Mouse (Mus musculus) gastrocnemius, adult 8-10 months (tissue): ENCODE data around the gene Ppcs. TPM values are rescaled to one million over a fixed set of nuclear protein-coding genes. Genes with fewer than 3 reads are reported as not detected.
A peak's percentile ranks its signal among the peaks of the same experiment; 100 is the strongest.

Experiments used
- DNase-seq, 2 experiments: peaks; one replicate each; pipeline ENCODE4 v3.0.0; 2022; ENCODE audit warnings: low spot score in 2 of 2
- total RNA-seq, 4 experiments: library from RNA; stranded (reverse); gene quantifications; 2 replicates each; pipeline ENCODE4 v1.2.4; 2022

Gene Ppcs
- total RNA-seq = 1 to 10 TPM; 3.7 to 6.7 (median 4.8) TPM

DNA sequence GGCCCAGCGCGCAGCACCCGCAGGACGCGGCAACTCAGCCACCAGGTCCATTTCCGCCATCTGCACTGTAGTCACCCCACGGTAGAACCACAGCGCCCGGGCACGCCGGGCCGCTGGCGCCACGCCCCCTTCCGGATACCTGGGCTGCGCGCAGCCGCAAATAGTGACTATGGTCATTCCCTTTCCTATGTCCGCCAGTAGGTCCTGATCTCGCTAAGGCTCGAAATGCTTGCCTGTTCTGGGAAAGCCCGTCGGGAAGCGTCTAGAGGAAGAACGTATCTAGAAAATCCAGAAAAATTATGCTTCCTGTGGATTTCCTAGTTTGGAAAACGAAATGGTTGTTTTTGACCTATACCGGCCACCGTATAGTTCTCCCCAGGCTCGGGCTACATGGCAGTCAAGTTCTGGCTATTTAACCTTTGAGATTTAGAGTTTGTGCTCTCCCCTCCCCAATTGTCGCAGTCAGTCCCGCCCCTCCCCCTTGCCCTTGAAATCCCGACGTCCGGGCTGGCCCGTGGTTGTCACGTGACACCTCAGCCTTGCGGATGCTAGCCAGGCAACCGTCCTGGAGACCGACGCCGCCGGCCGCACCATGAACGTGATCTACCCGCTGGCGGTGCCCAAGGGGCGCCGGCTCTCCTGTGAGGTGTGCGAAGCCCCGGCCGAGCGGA lies at the start of gene Ppcs, which contains the start of gene Zmynd12:
Gene Ppcs, minus strand, starts transcription at position 127 of the 671 bp plus-strand sequence.
Gene Zmynd12, plus strand, starts transcription at position 521 of the 671 bp plus-strand sequence.
- peak; percentile 76 to 85 for DNase-seq

DNA sequence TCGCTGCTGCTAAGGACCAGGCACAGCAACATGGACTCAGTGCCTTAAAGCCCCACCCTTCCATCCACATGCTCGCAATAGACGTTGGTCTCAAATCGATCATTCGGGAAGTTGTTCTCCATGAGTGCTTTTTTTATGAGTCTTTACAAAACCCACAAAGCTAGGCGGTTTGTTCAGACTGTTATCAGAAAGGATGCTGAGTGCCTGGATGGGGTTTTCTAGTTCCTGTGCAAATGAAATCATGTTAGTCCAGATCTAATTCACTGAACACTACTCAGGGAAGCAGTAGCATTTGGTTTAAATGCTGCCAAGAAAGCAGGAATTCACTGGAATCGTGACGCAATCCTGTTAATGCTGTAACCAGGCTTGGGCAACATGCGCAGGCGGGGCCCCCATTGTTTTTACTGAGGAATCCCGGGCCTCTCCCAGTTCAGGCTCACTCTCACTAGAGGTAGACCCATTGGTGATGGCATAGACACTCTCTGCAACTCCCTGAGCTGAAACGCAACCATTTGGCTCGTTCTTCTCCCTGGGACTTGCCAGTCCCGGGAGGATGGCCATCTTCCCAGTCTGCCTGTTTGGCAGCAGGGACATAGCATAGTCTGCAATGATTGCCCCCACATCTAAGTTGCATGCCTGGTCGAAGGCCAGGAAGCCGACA lies 45.6 kb upstream of the Ppcs start:
- DNase-seq = peak in 1 of 2 experiments; percentile 17

DNA sequence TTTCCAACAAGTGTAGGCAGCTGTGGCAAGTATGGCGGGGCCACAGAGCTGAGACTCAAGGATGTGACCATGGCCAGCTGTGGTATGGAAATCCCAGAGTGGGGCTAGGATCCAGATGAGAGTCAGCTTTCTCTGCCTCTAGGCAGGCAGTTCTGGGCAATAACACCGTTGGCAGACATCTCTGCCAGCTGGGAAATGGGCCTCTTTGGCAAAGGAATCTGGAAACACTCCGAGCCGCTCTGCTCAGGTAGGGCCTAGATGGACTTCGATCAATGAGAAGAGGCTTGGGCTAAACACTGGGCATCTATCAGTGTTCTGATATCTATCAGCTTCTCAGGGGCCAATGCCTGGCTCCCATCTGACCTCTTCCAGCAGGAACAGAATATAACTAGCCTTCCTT lies 43.6 kb upstream of the Ppcs start:
- no peak for DNase-seq

- no peak for DNase-seq
Measured at GRCm38 (mm10) chr4:119463756-119464419, 41.7 kb upstream of the Ppcs start.

DNA sequence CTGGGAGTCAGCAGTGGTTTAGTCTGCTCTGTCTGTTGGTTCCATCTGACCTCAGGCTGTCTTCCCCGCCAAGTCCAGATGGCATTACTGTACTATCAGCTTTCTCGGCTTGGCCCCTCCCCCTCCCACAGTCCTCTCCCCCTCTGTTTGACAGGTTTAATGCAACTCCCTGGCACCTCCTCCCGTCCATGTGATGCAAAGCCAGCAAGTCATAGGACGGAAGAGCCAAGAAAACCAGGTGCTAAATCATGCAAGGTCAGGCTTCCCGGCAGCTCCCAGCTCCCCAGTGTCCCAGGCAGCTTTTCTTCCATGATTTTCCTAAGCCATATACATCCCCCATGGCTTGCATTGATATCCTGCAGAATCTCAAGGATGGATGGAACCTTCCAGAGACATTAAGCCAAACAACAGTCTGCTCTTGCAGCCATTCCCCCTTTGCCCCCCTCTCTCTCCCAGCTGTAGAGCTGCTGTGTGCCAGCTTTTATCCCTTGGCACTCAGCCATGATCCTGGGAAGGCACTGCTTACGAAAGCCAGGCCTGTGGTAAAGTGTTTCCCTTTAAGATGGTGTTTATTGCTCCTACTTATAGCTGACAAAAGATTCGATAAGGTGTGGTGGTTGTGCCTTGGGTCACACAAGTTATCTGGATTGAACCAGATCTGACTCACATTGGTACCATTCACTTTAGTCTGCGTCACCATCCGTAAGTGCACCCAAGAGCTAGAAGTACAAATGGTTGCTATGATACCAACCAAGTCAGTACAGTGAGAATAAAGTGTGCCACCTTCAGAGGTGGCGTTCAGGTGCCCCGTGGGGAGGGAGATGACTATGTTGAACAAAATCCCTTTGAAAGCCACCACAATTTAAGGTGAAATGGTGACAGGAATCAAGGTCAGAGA lies 40.9 kb upstream of the Ppcs start:
- DNase-seq = peak; percentile 61 to 78

- DNase-seq = no peak
Measured at GRCm38 (mm10) chr4:119462457-119462856, 40.2 kb upstream of the Ppcs start.

DNA sequence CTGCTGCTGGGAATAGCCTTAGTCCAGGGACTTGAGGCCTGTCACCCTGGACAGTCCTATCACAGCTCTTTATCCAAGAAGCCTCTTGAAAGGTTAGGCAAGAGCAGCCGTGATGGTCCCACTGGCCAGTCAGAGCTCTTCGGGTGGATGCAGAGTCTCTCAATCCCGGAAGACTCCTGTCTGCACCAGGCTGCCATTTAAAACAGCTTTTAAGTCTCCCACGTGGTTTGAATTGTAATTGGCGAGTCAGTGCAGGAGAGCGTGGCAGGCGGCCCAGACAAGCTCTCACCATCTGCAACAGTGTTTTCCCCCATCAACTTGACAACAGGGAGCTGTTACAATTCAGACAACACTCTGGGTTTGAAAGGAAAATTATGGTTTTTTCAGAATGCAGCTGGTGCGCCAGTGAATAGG lies 38.5 kb upstream of the Ppcs start:
- peak; percentile 6 to 30 for DNase-seq

GRCm38 (mm10) chr4:119460296-119460695 lies 38.1 kb upstream of the Ppcs start:
- DNase-seq = no peak

GRCm38 (mm10) chr4:119453533-119453932 lies 31.3 kb upstream of the Ppcs start:
- DNase-seq = no peak

- no peak for DNase-seq
Measured at GRCm38 (mm10) chr4:119453128-119453527, 30.9 kb upstream of the Ppcs start.

DNA sequence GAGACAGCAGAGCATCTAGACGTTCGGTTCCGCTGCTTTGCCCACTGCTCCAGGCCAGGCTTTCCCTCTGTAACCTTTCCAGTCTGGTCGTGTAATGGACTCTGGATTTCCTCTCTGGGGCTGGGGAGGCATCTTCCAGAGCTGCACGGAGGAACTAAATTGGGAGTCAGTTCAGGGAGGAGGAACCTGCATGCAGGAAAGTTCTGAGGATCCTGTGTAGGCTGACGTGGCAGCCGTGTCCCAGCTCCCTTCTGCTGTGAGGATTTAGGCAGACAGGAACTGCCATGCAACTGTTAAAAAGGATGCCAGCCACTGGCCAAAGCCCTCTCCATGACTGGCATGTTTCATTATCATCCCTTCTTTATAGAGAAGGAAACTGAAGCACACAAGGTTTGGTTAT lies 28.2 kb upstream of the Ppcs start:
- DNase-seq = no peak

DNA sequence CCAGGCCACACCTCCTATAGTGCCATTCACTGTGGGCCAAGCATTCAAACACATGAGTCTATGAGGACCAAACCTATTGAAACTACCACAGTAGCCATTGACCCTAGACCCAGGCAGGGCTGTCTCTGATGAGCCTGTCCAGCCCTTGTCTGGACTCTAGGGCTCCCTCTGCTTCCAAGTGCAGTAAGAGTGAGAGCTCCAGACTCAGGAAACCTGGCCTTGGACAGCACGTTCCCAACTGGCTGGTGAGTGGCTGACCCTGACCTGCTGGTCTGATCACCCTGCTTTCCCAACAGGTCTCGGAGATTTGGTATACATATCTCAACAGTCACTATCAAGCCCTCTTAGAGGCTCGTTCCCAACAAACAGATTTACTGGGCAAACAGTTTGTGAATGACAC lies 25.6 kb upstream of the Ppcs start:
- no peak for DNase-seq

- no peak for DNase-seq
Measured at GRCm38 (mm10) chr4:119447261-119447660, 25.0 kb upstream of the Ppcs start.

- DNase-seq = no peak
Measured at GRCm38 (mm10) chr4:119442539-119442938, 20.3 kb upstream of the Ppcs start.

GRCm38 (mm10) chr4:119441836-119442235 lies 19.6 kb upstream of the Ppcs start:
- DNase-seq = no peak

- no peak for DNase-seq
Measured at GRCm38 (mm10) chr4:119437936-119438335, 15.7 kb upstream of the Ppcs start.

DNA sequence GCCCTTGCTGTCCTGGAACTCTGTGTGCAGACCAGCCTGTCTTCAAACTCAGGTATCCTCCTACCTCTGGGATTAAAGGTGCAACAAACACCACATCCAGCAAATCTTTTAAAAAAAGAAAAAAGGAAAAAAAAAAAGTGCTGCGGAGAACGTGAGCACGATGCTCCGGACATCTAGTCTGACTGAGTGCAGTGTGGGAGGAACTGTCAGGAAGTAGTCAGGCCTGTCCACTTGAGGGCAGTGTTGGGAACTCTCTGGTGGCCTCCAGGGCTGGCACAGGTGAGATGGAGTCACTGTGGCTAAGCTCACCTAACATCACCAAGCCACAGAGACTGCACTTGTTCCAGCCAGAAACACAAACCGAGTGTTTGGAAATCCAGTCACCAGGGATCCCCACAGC lies 8.5 kb upstream of the Ppcs start:
- peak in 1 of 2 experiments; percentile 23 for DNase-seq

DNA sequence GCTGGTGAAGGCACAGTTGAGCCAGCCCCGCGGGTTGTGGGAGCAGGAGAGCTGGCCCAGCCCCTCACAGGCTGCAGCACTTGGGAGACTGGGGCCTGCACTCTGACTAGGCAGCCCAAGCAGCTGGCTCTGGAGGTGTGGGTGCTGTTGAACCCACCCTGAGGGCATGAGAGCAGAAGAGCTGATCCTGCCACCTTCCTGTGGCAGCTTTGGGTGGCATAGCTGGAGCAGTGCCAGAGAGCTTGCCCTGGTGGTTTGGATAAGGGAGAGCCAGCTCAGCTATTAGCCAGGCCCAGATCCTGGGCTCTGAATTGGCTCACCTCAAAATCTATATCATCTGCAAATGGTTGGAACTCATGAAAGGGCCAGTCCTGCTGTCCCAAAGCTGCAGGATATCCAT lies 5.5 kb upstream of the Ppcs start:
- DNase-seq = no peak

DNA sequence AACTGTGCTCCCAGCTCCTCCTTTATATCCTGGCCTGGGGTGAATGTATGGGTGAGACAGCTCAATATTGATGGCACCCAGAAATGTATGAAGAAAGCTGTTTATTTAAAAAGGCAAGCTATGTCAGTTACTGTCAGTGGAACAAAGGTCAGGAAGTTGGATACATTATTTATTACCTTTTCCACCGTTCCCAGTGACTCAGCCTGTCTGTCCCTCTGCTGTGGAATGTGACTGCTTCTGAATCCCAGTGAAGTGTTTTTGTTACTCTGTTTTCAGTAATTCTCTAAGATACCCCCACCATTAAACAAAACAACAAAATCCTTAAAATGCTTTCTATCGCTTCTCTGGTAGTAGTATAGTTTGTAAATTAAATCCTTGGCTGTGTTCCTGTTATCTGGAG lies 3.4 kb upstream of the Ppcs start:
- DNase-seq = no peak

DNA sequence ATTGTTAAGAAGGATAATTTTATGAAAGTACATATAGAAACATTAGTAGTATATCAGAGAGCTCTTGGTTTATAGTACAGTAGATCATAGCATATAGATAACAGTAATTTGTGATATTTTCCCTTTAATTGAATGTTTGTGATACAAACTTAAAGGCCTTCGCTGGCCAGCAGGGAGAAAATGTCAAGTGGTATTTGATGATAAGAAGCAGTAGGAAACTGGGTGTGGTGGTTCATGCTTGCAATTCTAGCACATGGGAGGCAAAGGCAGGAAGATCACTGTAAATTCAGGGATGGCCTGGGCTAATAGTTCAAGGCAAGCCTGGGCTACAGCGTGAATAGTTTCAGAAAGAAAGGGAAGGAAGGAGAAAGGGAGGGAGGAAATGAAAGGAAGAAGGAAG lies 2.9 kb upstream of the Ppcs start:
- no peak for DNase-seq

- peak in 1 of 2 experiments; percentile 6 for DNase-seq
Measured at GRCm38 (mm10) chr4:119421921-119422293, 313 bp downstream of the Ppcs start.

GRCm38 (mm10) chr4:119421191-119421590 lies 1.0 kb downstream of the Ppcs start:
- DNase-seq = no peak
